Mouse (Mus musculus): ENCODE data around the gene Tmem9b. TPM values are rescaled to one million over a fixed set of nuclear protein-coding genes. Genes with fewer than 3 reads are reported as not detected.

Tmem9b gene
- polyA plus RNA-seq (2014; fragmentation: Nextera tagmentation; extraction: Ambion mirVana): 41.1 and 46.9 TPM in 2 replicates

GRCm38 (mm10) chr7:109752008-109752925 is at the start of gene Tmem9b:
Tmem9b (minus strand) TSS chr7:109752875.
- WGBS: under 1% methylated on average over 58 of the region's 74 CpGs
- peak within 1 kb of the TSS; percentile 60 for H3K4me3 ChIP-seq (ENCODE audit: low read length)
- H3K27me3 ChIP-seq (ENCODE audit: control insufficient read depth, insufficient read depth, low read length): no peaks in the 10 kb centered on the region
- H3K9me3 ChIP-seq (ENCODE audit: control insufficient read depth, low read length): no peaks in the 10 kb centered on the region
- H3K36me3 ChIP-seq (ENCODE audit: control insufficient read depth, insufficient read depth, low read length): 0 out of 2 replicates have a peak, but pooled peaks cover 2% of the 10 kb centered on the region
- H3K4me1 ChIP-seq (ENCODE audit: control insufficient read depth, insufficient read depth, low read length): peaks cover 4% of the 10 kb centered on the region; the same call in 1 of the 2 replicates
- H3K27ac ChIP-seq (ENCODE audit: low read depth, low read length): peak within 1 kb of the TSS; percentile 48
- H3K9ac ChIP-seq (ENCODE audit: low read depth, low read length): peak within 1 kb of the TSS; percentile 79
- ATAC-seq (ENCODE audit: low FRiP score, low TSS enrichment): peak; percentile 90
- H3K4me2 ChIP-seq (replicated peaks; ENCODE audit: low read depth, low read length): peak within 1 kb of the TSS; percentile 88

- Histone ChIP-seq H3K27ac (ENCODE audit: low read depth, low read length) (no peak overlapping the region), H3K36me3 (ENCODE audit: control insufficient read depth, insufficient read depth, low read length) (no peaks in the 10 kb centered on the region), H3K4me3 (ENCODE audit: low read length) (no peak overlapping the region), H3K9ac (ENCODE audit: low read depth, low read length) (no peak overlapping the region), H3K9me3 (ENCODE audit: control insufficient read depth, low read length) (no peaks in the 10 kb centered on the region), H3K27me3 (ENCODE audit: control insufficient read depth, insufficient read depth, low read length) (no peaks in the 10 kb centered on the region), H3K4me1 (ENCODE audit: control insufficient read depth, insufficient read depth, low read length) (no peaks in the 10 kb centered on the region), H3K4me2 (replicated peaks; ENCODE audit: low read depth, low read length) (no peak overlapping the region)
- 93% methylated on average over 4 of the region's 4 CpGs for WGBS
- ATAC-seq (ENCODE audit: low FRiP score, low TSS enrichment): no peak
These were observed 48.0 kb upstream of the Tmem9b start for GRCm38 (mm10) chr7:109800626-109801025.

- H3K4me1 ChIP-seq (ENCODE audit: control insufficient read depth, insufficient read depth, low read length): no peaks in the 10 kb centered on the region
- no peaks in the 10 kb centered on the region for H3K27me3 ChIP-seq (ENCODE audit: control insufficient read depth, insufficient read depth, low read length)
- 77% methylated on average over 11 of the region's 11 CpGs for whole genome bisulfite sequencing
- H3K36me3 ChIP-seq (ENCODE audit: control insufficient read depth, insufficient read depth, low read length): no peaks in the 10 kb centered on the region
- no peak overlapping the region for H3K9ac ChIP-seq (ENCODE audit: low read depth, low read length)
- no peak for ATAC-seq (ENCODE audit: low FRiP score, low TSS enrichment)
- no peak overlapping the region for H3K4me3 ChIP-seq (ENCODE audit: low read length)
- no peak overlapping the region for H3K4me2 ChIP-seq (replicated peaks; ENCODE audit: low read depth, low read length)
- no peaks in the 10 kb centered on the region for H3K9me3 ChIP-seq (ENCODE audit: control insufficient read depth, low read length)
- no peak overlapping the region for H3K27ac ChIP-seq (ENCODE audit: low read depth, low read length)
These were observed 46.5 kb upstream of the Tmem9b start for GRCm38 (mm10) chr7:109799168-109799567.

- H3K27ac ChIP-seq (ENCODE audit: low read depth, low read length): no peak overlapping the region
- no peaks in the 10 kb centered on the region for H3K36me3 ChIP-seq (ENCODE audit: control insufficient read depth, insufficient read depth, low read length)
- no peaks in the 10 kb centered on the region for H3K4me1 ChIP-seq (ENCODE audit: control insufficient read depth, insufficient read depth, low read length)
- H3K4me3 ChIP-seq (ENCODE audit: low read length): no peak overlapping the region
- H3K9ac ChIP-seq (ENCODE audit: low read depth, low read length): no peak overlapping the region
- H3K4me2 ChIP-seq (replicated peaks; ENCODE audit: low read depth, low read length): no peak overlapping the region
- no peaks in the 10 kb centered on the region for H3K9me3 ChIP-seq (ENCODE audit: control insufficient read depth, low read length)
- WGBS: 72% methylated on average over 5 of the region's 5 CpGs
- H3K27me3 ChIP-seq (ENCODE audit: control insufficient read depth, insufficient read depth, low read length): no peaks in the 10 kb centered on the region
- ATAC-seq (ENCODE audit: low FRiP score, low TSS enrichment): no peak
These were observed 42.9 kb upstream of the Tmem9b start for GRCm38 (mm10) chr7:109795564-109795963.

GRCm38 (mm10) chr7:109794556-109794955 is 41.9 kb upstream of the Tmem9b start:
- ATAC-seq (ENCODE audit: low FRiP score, low TSS enrichment): no peak
- Histone ChIP-seq H3K9ac (ENCODE audit: low read depth, low read length) (no peak overlapping the region), H3K36me3 (ENCODE audit: control insufficient read depth, insufficient read depth, low read length) (no peaks in the 10 kb centered on the region), H3K9me3 (ENCODE audit: control insufficient read depth, low read length) (no peaks in the 10 kb centered on the region), H3K4me3 (ENCODE audit: low read length) (no peak overlapping the region), H3K27me3 (ENCODE audit: control insufficient read depth, insufficient read depth, low read length) (no peaks in the 10 kb centered on the region), H3K4me2 (replicated peaks; ENCODE audit: low read depth, low read length) (no peak overlapping the region), H3K4me1 (ENCODE audit: control insufficient read depth, insufficient read depth, low read length) (no peaks in the 10 kb centered on the region), H3K27ac (ENCODE audit: low read depth, low read length) (no peak overlapping the region)
- WGBS: 74% methylated on average over 2 of the region's 2 CpGs

GRCm38 (mm10) chr7:109792759-109793158 is 40.1 kb upstream of the Tmem9b start:
- Histone ChIP-seq H3K9ac (ENCODE audit: low read depth, low read length) (no peak overlapping the region), H3K27ac (ENCODE audit: low read depth, low read length) (no peak overlapping the region), H3K4me2 (replicated peaks; ENCODE audit: low read depth, low read length) (no peak overlapping the region), H3K4me1 (ENCODE audit: control insufficient read depth, insufficient read depth, low read length) (no peaks in the 10 kb centered on the region), H3K9me3 (ENCODE audit: control insufficient read depth, low read length) (no peaks in the 10 kb centered on the region), H3K4me3 (ENCODE audit: low read length) (no peak overlapping the region), H3K27me3 (ENCODE audit: control insufficient read depth, insufficient read depth, low read length) (no peaks in the 10 kb centered on the region), H3K36me3 (ENCODE audit: control insufficient read depth, insufficient read depth, low read length) (no peaks in the 10 kb centered on the region)
- 76% methylated on average over 2 of the region's 2 CpGs for WGBS
- ATAC-seq (ENCODE audit: low FRiP score, low TSS enrichment): no peak

- Histone ChIP-seq H3K9ac (ENCODE audit: low read depth, low read length) (no peak overlapping the region), H3K27me3 (ENCODE audit: control insufficient read depth, insufficient read depth, low read length) (no peaks in the 10 kb centered on the region), H3K4me2 (replicated peaks; ENCODE audit: low read depth, low read length) (no peak overlapping the region), H3K36me3 (ENCODE audit: control insufficient read depth, insufficient read depth, low read length) (no peaks in the 10 kb centered on the region), H3K4me1 (ENCODE audit: control insufficient read depth, insufficient read depth, low read length) (no peaks in the 10 kb centered on the region), H3K27ac (ENCODE audit: low read depth, low read length) (no peak overlapping the region), H3K9me3 (ENCODE audit: control insufficient read depth, low read length) (no peaks in the 10 kb centered on the region), H3K4me3 (ENCODE audit: low read length) (no peak overlapping the region)
- peak; percentile 81 for ATAC-seq (ENCODE audit: low FRiP score, low TSS enrichment)
- WGBS: 56% methylated on average over 3 of the region's 3 CpGs
These were observed 38.1 kb upstream of the Tmem9b start for GRCm38 (mm10) chr7:109790818-109791217.

GRCm38 (mm10) chr7:109787860-109788259 is 35.2 kb upstream of the Tmem9b start:
- ATAC-seq (ENCODE audit: low FRiP score, low TSS enrichment): no peak
- Histone ChIP-seq H3K9ac (ENCODE audit: low read depth, low read length) (no peak overlapping the region), H3K4me2 (replicated peaks; ENCODE audit: low read depth, low read length) (no peak overlapping the region), H3K36me3 (ENCODE audit: control insufficient read depth, insufficient read depth, low read length) (no peaks in the 10 kb centered on the region), H3K27ac (ENCODE audit: low read depth, low read length) (no peak overlapping the region), H3K27me3 (ENCODE audit: control insufficient read depth, insufficient read depth, low read length) (peaks cover 5% of the 10 kb centered on the region; the same call in 1 of the 2 replicates), H3K9me3 (ENCODE audit: control insufficient read depth, low read length) (no peaks in the 10 kb centered on the region), H3K4me1 (ENCODE audit: control insufficient read depth, insufficient read depth, low read length) (no peaks in the 10 kb centered on the region), H3K4me3 (ENCODE audit: low read length) (no peak overlapping the region)
- WGBS: 86% methylated on average over 2 of the region's 2 CpGs

GRCm38 (mm10) chr7:109783281-109783680 is 30.6 kb upstream of the Tmem9b start:
- H3K36me3 ChIP-seq (ENCODE audit: control insufficient read depth, insufficient read depth, low read length): no peaks in the 10 kb centered on the region
- no peak overlapping the region for H3K9ac ChIP-seq (ENCODE audit: low read depth, low read length)
- no peak overlapping the region for H3K4me2 ChIP-seq (replicated peaks; ENCODE audit: low read depth, low read length)
- H3K27me3 ChIP-seq (ENCODE audit: control insufficient read depth, insufficient read depth, low read length): peaks cover 48% of the 10 kb centered on the region
- H3K9me3 ChIP-seq (ENCODE audit: control insufficient read depth, low read length): no peaks in the 10 kb centered on the region
- H3K4me3 ChIP-seq (ENCODE audit: low read length): no peak overlapping the region
- H3K27ac ChIP-seq (ENCODE audit: low read depth, low read length): no peak overlapping the region
- H3K4me1 ChIP-seq (ENCODE audit: control insufficient read depth, insufficient read depth, low read length): no peaks in the 10 kb centered on the region; the same call in 1 of the 2 replicates
- ATAC-seq (ENCODE audit: low FRiP score, low TSS enrichment): no peak
- WGBS: 35% methylated on average over 7 of the region's 7 CpGs

Data from kidney, embryonic 14.5 days (tissue).